Mouse (Mus musculus): Measurements from ENCODE around the gene St7. TPM values are rescaled to one million over a fixed set of nuclear protein-coding genes. Genes with fewer than 3 reads are reported as not detected.

The St7 gene
- polyA plus RNA-seq, 1 experiment, result 8.9 TPM

GRCm38 (mm10) chr6:17923894-17924505, 231.3 kb downstream of the St7 start:
- 82% methylated on average over 10 of the region's 10 CpGs for WGBS
- no peak for DNase-seq (ENCODE audit: low read depth, low spot score)

GRCm38 (mm10) chr6:17925267-17925666, 232.5 kb downstream of the St7 start:
- WGBS, result 64% methylated on average over 4 of the region's 4 CpGs
- no peak for DNase-seq (ENCODE audit: low read depth, low spot score)

- no peak for DNase-seq (ENCODE audit: low read depth, low spot score)
- WGBS, result 89% methylated on average over 11 of the region's 11 CpGs
Measured at GRCm38 (mm10) chr6:17927746-17928145, 235.0 kb downstream of the St7 start.

- no peak for DNase-seq (ENCODE audit: low read depth, low spot score)
- WGBS, result 85% methylated on average over 2 of the region's 2 CpGs
Measured at GRCm38 (mm10) chr6:17931187-17931586, 238.5 kb downstream of the St7 start.

GRCm38 (mm10) chr6:17931835-17932234, 239.1 kb downstream of the St7 start:
- 81% methylated on average over 7 of the region's 7 CpGs for WGBS

GRCm38 (mm10) chr6:17932806-17933205, 240.1 kb downstream of the St7 start:
- no peak for DNase-seq (ENCODE audit: low read depth, low spot score)
- WGBS, result 91% methylated on average over 8 of the region's 8 CpGs

More at GRCm38 (mm10) chr6:17931835-17932234, 239.1 kb downstream of the St7 start:
- DNase-seq (ENCODE audit: low read depth, low spot score), result no peak

GRCm38 (mm10) chr6:17938631-17939346, 246.1 kb downstream of the St7 start:
- 65% methylated on average over 11 of the region's 11 CpGs for WGBS
- DNase-seq (ENCODE audit: low read depth, low spot score), result no peak

GRCm38 (mm10) chr6:17941916-17942315, 249.2 kb downstream of the St7 start:
- no peak for DNase-seq (ENCODE audit: low read depth, low spot score)
- 76% methylated on average over 2 of the region's 2 CpGs for WGBS

- no peak for DNase-seq (ENCODE audit: low read depth, low spot score)
- WGBS, result 64% methylated on average over 7 of the region's 7 CpGs
Measured at GRCm38 (mm10) chr6:17942344-17942743, 249.6 kb downstream of the St7 start.

- WGBS, result 68% methylated on average over 9 of the region's 9 CpGs
- DNase-seq (ENCODE audit: low read depth, low spot score), result no peak
Measured at GRCm38 (mm10) chr6:17943877-17944617, 251.3 kb downstream of the St7 start.

GRCm38 (mm10) chr6:17946456-17946855, 253.7 kb downstream of the St7 start:
- DNase-seq (ENCODE audit: low read depth, low spot score), result no peak
- 35% methylated on average over 5 of the region's 5 CpGs for whole genome bisulfite sequencing

GRCm38 (mm10) chr6:17947130-17947831, 254.5 kb downstream of the St7 start:
- DNase-seq (ENCODE audit: low read depth, low spot score), result no peak
- 67% methylated on average over 11 of the region's 11 CpGs for WGBS

GRCm38 (mm10) chr6:17949103-17949502, 256.4 kb downstream of the St7 start:
- 83% methylated on average over 5 of the region's 5 CpGs for WGBS
- no peak for DNase-seq (ENCODE audit: low read depth, low spot score)

- no peak for DNase-seq (ENCODE audit: low read depth, low spot score)
- 81% methylated on average over 8 of the region's 8 CpGs for WGBS
Measured at GRCm38 (mm10) chr6:17951779-17952178, 259.0 kb downstream of the St7 start.

GRCm38 (mm10) chr6:17963455-17963854, 270.7 kb downstream of the St7 start:
- no peak for DNase-seq (ENCODE audit: low read depth, low spot score)
- 82% methylated on average over 3 of the region's 3 CpGs for WGBS

- WGBS, result 63% methylated on average over 1 of the region's 1 CpGs
- DNase-seq (ENCODE audit: low read depth, low spot score), result no peak
Measured at GRCm38 (mm10) chr6:17968467-17969144, 275.9 kb downstream of the St7 start.

GRCm38 (mm10) chr6:17969815-17970214, 277.1 kb downstream of the St7 start:
- WGBS, result 60% methylated on average over 1 of the region's 1 CpGs
- no peak for DNase-seq (ENCODE audit: low read depth, low spot score)

GRCm38 (mm10) chr6:17971393-17971792, 278.7 kb downstream of the St7 start:
- no peak for DNase-seq (ENCODE audit: low read depth, low spot score)

GRCm38 (mm10) chr6:17974416-17974815, 281.7 kb downstream of the St7 start:
- whole genome bisulfite sequencing, result 80% methylated on average over 3 of the region's 3 CpGs
- DNase-seq (ENCODE audit: low read depth, low spot score), result no peak

GRCm38 (mm10) chr6:17977165-17977564, 284.4 kb downstream of the St7 start:
- WGBS, result 56% methylated on average over 1 of the region's 1 CpGs
- no peak for DNase-seq (ENCODE audit: low read depth, low spot score)

Measured in large intestine, adult 2 months (tissue).